ENCODE assay signal across 9 mouse cellular contexts in genomic region chr5:125014497-125014896, GRCm38 (mm10). TPM values are rescaled to one million over a fixed set of nuclear protein-coding genes. Genes with fewer than 3 reads are reported as not detected.
DNase-seq lines count a peak whose midpoint lies in the region; ATAC-seq lines count a peak whose summit lies in the region.
"Had no signal": no experiment of that assay in that cellular context is flagged by ENCODE, and none has a peak within 500 bp of the region (broad histone marks: within the 10 kb centered on the region; RNA-seq: fewer than 3 reads in every experiment).

No protein-coding gene starts in this region.

- H3K4me3 ChIP-seq in heart, embryonic 12.5 days = no peak overlapping the region
- H3K4me3 ChIP-seq in stomach, embryonic 14.5 days (ENCODE audit: low read depth, low read length) = no peak overlapping the region
- H3K4me3 ChIP-seq: limb, embryonic 13.5 days had no signal

- no peak overlapping the region for H3K27ac ChIP-seq in heart, embryonic 12.5 days (ENCODE audit: poor library complexity, severe bottlenecking)
- H3K27ac ChIP-seq in stomach, embryonic 14.5 days (ENCODE audit: low read length) = no peak overlapping the region
- H3K27ac ChIP-seq: limb, embryonic 13.5 days had no signal

- peak; percentile 74 to 85 for DNase-seq in heart, postnatal 10 days
- DNase-seq in R1 (ENCODE audit: low read depth, low spot score) = peak; percentile 49
- DNase-seq in cerebellum, postnatal 10 days = peak; percentile 93 to 96
- peak; percentile 76 for DNase-seq in gastrocnemius, postnatal 10 days
- DNase-seq in layer of hippocampus, postnatal 14 days (ENCODE audit: low spot score in 2 of 2) = peak; percentile 59 to 64
- peak; percentile 64 for DNase-seq in mesoderm, embryonic 11.5 days (ENCODE audit: low read depth, low spot score)

- H3K9me3 ChIP-seq in heart, embryonic 12.5 days (replicated peaks) = no peaks in the 10 kb centered on the region
- H3K9me3 ChIP-seq in stomach, embryonic 14.5 days (ENCODE audit: control insufficient read depth, low read depth, low read length) = no peaks in the 10 kb centered on the region
- H3K9me3 ChIP-seq: limb, embryonic 13.5 days had no signal

- H3K4me1 ChIP-seq in heart, embryonic 12.5 days (replicated peaks) = peaks cover 6% of the 10 kb centered on the region; the same call in 1 of the 2 replicates
- H3K4me1 ChIP-seq in stomach, embryonic 14.5 days (ENCODE audit: control insufficient read depth, insufficient read depth, low read length) = no peaks in the 10 kb centered on the region

- peaks cover 59% of the 10 kb centered on the region for H3K36me3 ChIP-seq in heart, embryonic 12.5 days
- peaks cover 40% of the 10 kb centered on the region for H3K36me3 ChIP-seq in stomach, embryonic 14.5 days (ENCODE audit: control insufficient read depth, insufficient read depth, low read length)

- H3K27me3 ChIP-seq in heart, embryonic 12.5 days (replicated peaks) = no peaks in the 10 kb centered on the region
- no peaks in the 10 kb centered on the region for H3K27me3 ChIP-seq in stomach, embryonic 14.5 days (ENCODE audit: control insufficient read depth, insufficient read depth, low read length)
- H3K27me3 ChIP-seq: limb, embryonic 13.5 days had no signal

- no peak overlapping the region for H3K4me2 ChIP-seq in heart, embryonic 12.5 days
- no peak overlapping the region for H3K4me2 ChIP-seq in stomach, embryonic 14.5 days (replicated peaks; ENCODE audit: low read depth, low read length)
- H3K4me2 ChIP-seq: limb, embryonic 13.5 days had no signal

- 52% methylated on average over 7 of the region's 7 CpGs for WGBS in heart, embryonic 12.5 days
- WGBS in stomach, embryonic 14.5 days = 39% methylated on average over 7 of the region's 7 CpGs

- H3K9ac ChIP-seq in heart, embryonic 12.5 days = no peak overlapping the region
- H3K9ac ChIP-seq in stomach, embryonic 14.5 days (replicated peaks; ENCODE audit: low read depth, low read length) = no peak overlapping the region
- H3K9ac ChIP-seq: limb, embryonic 13.5 days had no signal

- no peak for ATAC-seq in heart, embryonic 12.5 days (ENCODE audit: insufficient number of reproducible peaks, low FRiP score)
- peak; percentile 16; the same call in 1 of the 2 replicates for ATAC-seq in stomach, embryonic 14.5 days (ENCODE audit: insufficient number of reproducible peaks, insufficient read depth, low FRiP score, low read depth)

- intact Hi-C loops in heart, postnatal 10 days (cut with DNase I) = loop anchor here (2.0 to 5.0 kb wide), 3 partner anchors 70 to 253 kb away; no protein-coding TSS in a partner anchor

RNA-seq across cellular contexts. Expression of gene Rflna, which starts 11.5 kb away (rescaled TPM):
- 1 to 10 TPM; 1.6 to 2.0 TPM for total RNA-seq in heart, postnatal 10 days (2021)
- polyA plus RNA-seq in heart, embryonic 12.5 days (2016; fragmentation: Nextera tagmentation; extraction: Ambion mirVana) = 1.2 and 1.6 TPM in 2 replicates
- total RNA-seq in gastrocnemius, postnatal 10 days (2021) = 1 to 10 TPM; 1.6 to 2.3 TPM
- 1 to 10 TPM in 1 of 2 experiments, under 1 TPM in 1; 0.97 to 1.6 TPM for total RNA-seq in layer of hippocampus, postnatal 14 days (2021)
- polyA plus RNA-seq in stomach, embryonic 14.5 days (2014; fragmentation: Nextera tagmentation; extraction: Ambion mirVana) = 3.7 and 5.0 TPM in 2 replicates
